Mouse (Mus musculus) embryonic facial prominence, embryonic 15.5 days (tissue): ENCODE measurements around the gene Trpc4ap. TPM values are rescaled to one million over a fixed set of nuclear protein-coding genes. Genes with fewer than 3 reads are reported as not detected.
A peak's percentile ranks its signal among the peaks of the same experiment; 100 is the strongest.

ENCODE experiments used
- ATAC-seq: fragments of 200-750 bp; cut with Nextera tagmentation; 2 replicates; pipeline ENCODE4 v1.8.0; 2017; ENCODE audit warnings: low read depth, moderate TSS enrichment; ENCODE audit not compliant: insufficient number of reproducible peaks, low FRiP score, low TSS enrichment
- H3K27ac ChIP-seq: fragments of 300-500 bp; sonication (generic); replicated peaks from 2 replicates; pipeline ENCODE4 v1.5.1; 2015; ENCODE audit warnings: mild to moderate bottlenecking, inconsistent platforms
- H3K27me3 ChIP-seq: fragments of 300-500 bp; sonication (generic); 2 replicates; pipeline ENCODE4 v1.6.1; 2015; ENCODE audit warnings: inconsistent platforms
- H3K36me3 ChIP-seq: fragments of 300-500 bp; sonication (generic); 2 replicates; pipeline ENCODE4 v1.6.1; 2015; ENCODE audit warnings: mild to moderate bottlenecking, inconsistent platforms
- H3K4me1 ChIP-seq: fragments of 300-500 bp; sonication (generic); 2 replicates; pipeline ENCODE4 v1.6.1; 2015; ENCODE audit warnings: inconsistent platforms
- H3K4me2 ChIP-seq: fragments of 300-500 bp; sonication (generic); replicated peaks from 2 replicates; pipeline ENCODE4 v1.6.1; 2015; ENCODE audit warnings: mild to moderate bottlenecking, inconsistent platforms
- H3K4me3 ChIP-seq: fragments of 300-500 bp; sonication (generic); replicated peaks from 2 replicates; pipeline ENCODE4 v1.5.1; 2015; ENCODE audit warnings: mild to moderate bottlenecking, inconsistent platforms
- H3K9ac ChIP-seq: fragments of 300-500 bp; sonication (generic); 2 replicates; pipeline ENCODE4 v1.6.1; 2015; ENCODE audit warnings: inconsistent platforms
- H3K9me3 ChIP-seq: fragments of 300-500 bp; sonication (generic); replicated peaks from 2 replicates; pipeline ENCODE4 v1.6.1; 2016; ENCODE audit warnings: inconsistent platforms
- WGBS: fragments of 180-500 bp; shearing (Covaris S2); methylation state at CpG from one replicate; pipeline ENCODE4 v1.1.7; 2015; 5-methylcytosine and 5-hydroxymethylcytosine counted together
- polyA plus RNA-seq: library from polyadenylated mRNA; unstranded; fragments of >200 nt; fragmentation: Nextera tagmentation; extraction: Ambion mirVana; gene quantifications from 2 replicates; pipeline ENCODE4 v1.2.1, GENCODE M21; 2015

Trpc4ap gene
- polyA plus RNA-seq, 1 experiment from 2014 or later: 137 TPM

GRCm38 (mm10) chr2:155640656-155641055 is 51.5 kb downstream of the Trpc4ap start:
- no peak overlapping the region for H3K27ac ChIP-seq
- no peak overlapping the region for H3K4me3 ChIP-seq
- H3K9ac ChIP-seq: no peak overlapping the region
- H3K36me3 ChIP-seq: peaks cover 96% of the 10 kb centered on the region
- H3K9me3 ChIP-seq: no peaks in the 10 kb centered on the region
- WGBS: 85% methylated on average over 6 of the region's 6 CpGs
- H3K4me2 ChIP-seq: no peak overlapping the region
- ATAC-seq: no peak
- H3K27me3 ChIP-seq: no peaks in the 10 kb centered on the region
- H3K4me1 ChIP-seq: no peaks in the 10 kb centered on the region

- ATAC-seq: no peak
- H3K4me3 ChIP-seq: no peak overlapping the region
- H3K9me3 ChIP-seq: no peaks in the 10 kb centered on the region
- H3K4me1 ChIP-seq: no peaks in the 10 kb centered on the region
- H3K9ac ChIP-seq: no peak overlapping the region
- H3K36me3 ChIP-seq: peaks cover 98% of the 10 kb centered on the region
- no peak overlapping the region for H3K27ac ChIP-seq
- no peak overlapping the region for H3K4me2 ChIP-seq
- WGBS: 87% methylated on average over 4 of the region's 4 CpGs
- H3K27me3 ChIP-seq: peaks cover 22% of the 10 kb centered on the region
Measured at GRCm38 (mm10) chr2:155637411-155637810, 54.8 kb downstream of the Trpc4ap start.

GRCm38 (mm10) chr2:155636881-155637280 is 55.3 kb downstream of the Trpc4ap start:
- Histone ChIP-seq H3K27ac (no peak overlapping the region), H3K36me3 (peaks cover 96% of the 10 kb centered on the region), H3K9ac (no peak overlapping the region), H3K4me2 (no peak overlapping the region), H3K27me3 (peaks cover 27% of the 10 kb centered on the region), H3K4me3 (no peak overlapping the region), H3K4me1 (no peaks in the 10 kb centered on the region), H3K9me3 (no peaks in the 10 kb centered on the region)
- no peak for ATAC-seq

GRCm38 (mm10) chr2:155635961-155636360 is 56.2 kb downstream of the Trpc4ap start:
- WGBS: 96% methylated on average over 8 of the region's 8 CpGs
- Histone ChIP-seq H3K4me2 (no peak overlapping the region), H3K27ac (no peak overlapping the region), H3K36me3 (peaks cover 90% of the 10 kb centered on the region), H3K4me1 (0 out of 2 replicates have a peak, but pooled peaks cover 3% of the 10 kb centered on the region), H3K9ac (no peak overlapping the region), H3K9me3 (no peaks in the 10 kb centered on the region), H3K27me3 (peaks cover 36% of the 10 kb centered on the region), H3K4me3 (no peak overlapping the region)
- no peak for ATAC-seq

- Histone ChIP-seq H3K27me3 (peaks cover 50% of the 10 kb centered on the region), H3K4me2 (no peak overlapping the region), H3K4me1 (peaks cover 14% of the 10 kb centered on the region), H3K9ac (no peak overlapping the region), H3K9me3 (no peaks in the 10 kb centered on the region), H3K36me3 (peaks cover 76% of the 10 kb centered on the region), H3K27ac (no peak overlapping the region), H3K4me3 (no peak overlapping the region)
- 90% methylated on average over 8 of the region's 8 CpGs for WGBS
- no peak for ATAC-seq
Measured at GRCm38 (mm10) chr2:155634562-155634961, 57.6 kb downstream of the Trpc4ap start.

GRCm38 (mm10) chr2:155633731-155634130 is 58.5 kb downstream of the Trpc4ap start:
- no peak for ATAC-seq
- Histone ChIP-seq H3K9me3 (no peaks in the 10 kb centered on the region), H3K27me3 (peaks cover 59% of the 10 kb centered on the region), H3K36me3 (peaks cover 68% of the 10 kb centered on the region), H3K4me1 (peaks cover 22% of the 10 kb centered on the region), H3K4me2 (no peak overlapping the region), H3K4me3 (no peak overlapping the region), H3K9ac (no peak overlapping the region), H3K27ac (no peak overlapping the region)
- 89% methylated on average over 9 of the region's 9 CpGs for WGBS

GRCm38 (mm10) chr2:155633121-155633520 is 59.1 kb downstream of the Trpc4ap start:
- Histone ChIP-seq H3K4me2 (no peak overlapping the region), H3K27me3 (peaks cover 65% of the 10 kb centered on the region), H3K9me3 (no peaks in the 10 kb centered on the region), H3K27ac (no peak overlapping the region), H3K36me3 (peaks cover 63% of the 10 kb centered on the region), H3K9ac (no peak overlapping the region), H3K4me3 (no peak overlapping the region), H3K4me1 (peaks cover 22% of the 10 kb centered on the region)
- ATAC-seq: no peak
- 65% methylated on average over 19 of the region's 19 CpGs for WGBS

GRCm38 (mm10) chr2:155632138-155632936 is 59.8 kb downstream of the Trpc4ap start:
- no peak for ATAC-seq
- H3K36me3 ChIP-seq: peaks cover 55% of the 10 kb centered on the region
- 71% methylated on average over 30 of the region's 30 CpGs for WGBS

GRCm38 (mm10) chr2:155630590-155631416 is 61.4 kb downstream of the Trpc4ap start:
- H3K36me3 ChIP-seq: peaks cover 40% of the 10 kb centered on the region
- peaks cover 82% of the 10 kb centered on the region for H3K27me3 ChIP-seq
- H3K9me3 ChIP-seq: no peaks in the 10 kb centered on the region
- H3K4me1 ChIP-seq: peaks cover 22% of the 10 kb centered on the region
- no peak overlapping the region for H3K27ac ChIP-seq
- no peak for ATAC-seq
- H3K4me3 ChIP-seq: no peak overlapping the region
- H3K4me2 ChIP-seq: no peak overlapping the region
- WGBS: 27% methylated on average over 43 of the region's 43 CpGs
- H3K9ac ChIP-seq: no peak overlapping the region

More at GRCm38 (mm10) chr2:155632138-155632936, 59.8 kb downstream of the Trpc4ap start:
- Histone ChIP-seq H3K4me2 (no peak overlapping the region), H3K27me3 (peaks cover 73% of the 10 kb centered on the region), H3K4me3 (no peak overlapping the region), H3K4me1 (peaks cover 22% of the 10 kb centered on the region), H3K27ac (no peak overlapping the region), H3K9me3 (no peaks in the 10 kb centered on the region), H3K9ac (no peak overlapping the region)

- H3K4me2 ChIP-seq: no peak overlapping the region
- peaks cover 34% of the 10 kb centered on the region for H3K36me3 ChIP-seq
- H3K4me3 ChIP-seq: no peak overlapping the region
- no peak overlapping the region for H3K27ac ChIP-seq
- WGBS: 33% methylated on average over 20 of the region's 20 CpGs
- no peak for ATAC-seq
- no peak overlapping the region for H3K9ac ChIP-seq
- peaks cover 22% of the 10 kb centered on the region for H3K4me1 ChIP-seq
- H3K27me3 ChIP-seq: peaks cover 84% of the 10 kb centered on the region
- H3K9me3 ChIP-seq: no peaks in the 10 kb centered on the region
Measured at GRCm38 (mm10) chr2:155630153-155630552, 62.0 kb downstream of the Trpc4ap start.

- Histone ChIP-seq H3K4me1 (peaks cover 22% of the 10 kb centered on the region), H3K27ac (no peak overlapping the region), H3K4me2 (peak overlapping the region; percentile 79), H3K9ac (0 out of 2 replicates have a peak overlapping the region, but pooled peaks have one; percentile 15), H3K9me3 (no peaks in the 10 kb centered on the region), H3K4me3 (peak overlapping the region; percentile 43), H3K36me3 (peaks cover 25% of the 10 kb centered on the region), H3K27me3 (peaks cover 80% of the 10 kb centered on the region)
- 1% methylated on average over 35 of the region's 35 CpGs for WGBS
- 0 out of 2 replicates have a peak, but pooled peaks have one; percentile 6 for ATAC-seq
Measured at GRCm38 (mm10) chr2:155629231-155629661, 62.9 kb downstream of the Trpc4ap start.
